14 mouse cellular contexts compared by ENCODE assay signal in genomic region chr9:107590773-107591060, GRCm38 (mm10). TPM values are rescaled to one million over a fixed set of nuclear protein-coding genes. Genes with fewer than 3 reads are reported as not detected.
DNase-seq lines count a peak whose midpoint lies in the region; ATAC-seq and TF ChIP-seq lines count a peak whose summit lies in the region.
"Had no signal": no experiment of that assay in that cellular context is flagged by ENCODE, and none has a peak within 500 bp of the region (broad histone marks: within the 10 kb centered on the region; RNA-seq: fewer than 3 reads in every experiment).

No protein-coding gene starts in this region.

- 89% methylated on average over 6 of the region's 6 CpGs for WGBS in heart, embryonic 16.5 days
- WGBS in heart, embryonic 12.5 days, result 91% methylated on average over 6 of the region's 6 CpGs
- WGBS in lung, postnatal 0 days, result 55% methylated on average over 6 of the region's 6 CpGs
- WGBS in lung, adult 2 months, result 54% methylated on average over 6 of the region's 6 CpGs
- WGBS in liver, embryonic 13.5 days (ENCODE audit: insufficient replicate concordance), result 90% methylated on average over 6 of the region's 6 CpGs

- H3K4me3 ChIP-seq in heart, embryonic 16.5 days (ENCODE audit: low read length), result no peak overlapping the region
- no peak overlapping the region for H3K4me3 ChIP-seq in heart, embryonic 12.5 days
- H3K4me3 ChIP-seq in lung, postnatal 0 days (ENCODE audit: low read depth, low read length), result no peak overlapping the region
- no peak overlapping the region for H3K4me3 ChIP-seq in lung, adult 2 months (replicated peaks; ENCODE audit: extremely low read depth, low read depth, low read length)
- peak overlapping the region; percentile 80 for H3K4me3 ChIP-seq in liver, embryonic 13.5 days (replicated peaks)
- H3K4me3 ChIP-seq: forebrain, embryonic 15.5 days; hindbrain, embryonic 12.5 days had no signal

- TF ChIP-seq EP300 in lung, postnatal 0 days (IDR thresholded peaks at IDR 0.05), result no peak

- peaks cover 28% of the 10 kb centered on the region for H3K36me3 ChIP-seq in heart, embryonic 16.5 days (ENCODE audit: control insufficient read depth, insufficient read depth)
- peaks cover 56% of the 10 kb centered on the region for H3K36me3 ChIP-seq in heart, embryonic 12.5 days
- peaks cover 23% of the 10 kb centered on the region for H3K36me3 ChIP-seq in lung, postnatal 0 days (ENCODE audit: insufficient read depth, low read length)
- H3K36me3 ChIP-seq in liver, embryonic 13.5 days, result peaks cover 67% of the 10 kb centered on the region

- H3K9me3 ChIP-seq in heart, embryonic 16.5 days (replicated peaks; ENCODE audit: control insufficient read depth, low read length), result no peaks in the 10 kb centered on the region
- no peaks in the 10 kb centered on the region for H3K9me3 ChIP-seq in heart, embryonic 12.5 days (replicated peaks)
- H3K9me3 ChIP-seq in lung, postnatal 0 days (ENCODE audit: low read length), result no peaks in the 10 kb centered on the region
- H3K9me3 ChIP-seq in liver, embryonic 13.5 days (replicated peaks), result no peaks in the 10 kb centered on the region
- H3K9me3 ChIP-seq: forebrain, embryonic 15.5 days; hindbrain, embryonic 12.5 days had no signal

- no peak overlapping the region for H3K9ac ChIP-seq in heart, embryonic 16.5 days (ENCODE audit: low read length)
- H3K9ac ChIP-seq in heart, embryonic 12.5 days, result no peak overlapping the region; the same call in 1 of the 2 replicates
- no peak overlapping the region for H3K9ac ChIP-seq in lung, postnatal 0 days (replicated peaks; ENCODE audit: low read depth)
- H3K9ac ChIP-seq in liver, embryonic 13.5 days, result peak overlapping the region; percentile 89
- H3K9ac ChIP-seq: forebrain, embryonic 15.5 days; hindbrain, embryonic 12.5 days; lung, embryonic 14.5 days had no signal

- DNase-seq in lung, postnatal 0 days (ENCODE audit: low spot score), result peak; percentile 61
- no peak for DNase-seq in lung, adult 2 months
- no peak for DNase-seq in liver, embryonic 13.5 days
- no peak for DNase-seq in thymus, postnatal 36 days
- no peak for DNase-seq in thymus, postnatal 25 days
- DNase-seq: B cell, adult 2 months; lung, embryonic 14.5 days; midbrain, embryonic 14.5 days; right cerebral cortex, postnatal 14 days; thymus, postnatal 14 days had no signal

- no peaks in the 10 kb centered on the region for H3K27me3 ChIP-seq in heart, embryonic 16.5 days (ENCODE audit: control insufficient read depth, insufficient read depth, low read length)
- H3K27me3 ChIP-seq in heart, embryonic 12.5 days (replicated peaks), result no peaks in the 10 kb centered on the region
- no peaks in the 10 kb centered on the region for H3K27me3 ChIP-seq in lung, postnatal 0 days (replicated peaks; ENCODE audit: insufficient read depth, low read length)
- H3K27me3 ChIP-seq in liver, embryonic 13.5 days, result no peaks in the 10 kb centered on the region
- H3K27me3 ChIP-seq: forebrain, embryonic 15.5 days; hindbrain, embryonic 12.5 days had no signal

- H3K27ac ChIP-seq in heart, embryonic 16.5 days (ENCODE audit: low read length), result no peak overlapping the region; the same call in 1 of the 2 replicates
- H3K27ac ChIP-seq in heart, embryonic 12.5 days (ENCODE audit: poor library complexity, severe bottlenecking), result no peak overlapping the region
- peak overlapping the region; percentile 66 for H3K27ac ChIP-seq in lung, postnatal 0 days (ENCODE audit: low read length)
- H3K27ac ChIP-seq in liver, embryonic 13.5 days, result peak overlapping the region; percentile 99
- H3K27ac ChIP-seq: forebrain, embryonic 15.5 days; hindbrain, embryonic 12.5 days had no signal

- ATAC-seq in heart, embryonic 16.5 days (replicated peaks; ENCODE audit: extremely low read depth, insufficient read depth, low FRiP score), result no peak
- no peak for ATAC-seq in heart, embryonic 12.5 days (ENCODE audit: insufficient number of reproducible peaks, low FRiP score)
- ATAC-seq in lung, postnatal 0 days, result no peak
- ATAC-seq in liver, embryonic 13.5 days (ENCODE audit: low read depth), result no peak
- ATAC-seq: forebrain, embryonic 15.5 days had no signal

- no peak for TF ChIP-seq CTCF in lung, postnatal 0 days (IDR thresholded peaks at IDR 0.05)
- no peak for TF ChIP-seq CTCF in lung, adult 2 months (IDR thresholded peaks at IDR 0.05; ENCODE audit: insufficient read depth, low read length)

- TF ChIP-seq POLR2A in lung, adult 2 months (IDR thresholded peaks at IDR 0.05; ENCODE audit: borderline replicate concordance, extremely low read depth, low read depth, low read length), result no peak

- peaks cover 58% of the 10 kb centered on the region for H3K4me1 ChIP-seq in heart, embryonic 16.5 days (ENCODE audit: control insufficient read depth, insufficient read depth, low read length)
- peaks cover 55% of the 10 kb centered on the region for H3K4me1 ChIP-seq in heart, embryonic 12.5 days (replicated peaks)
- H3K4me1 ChIP-seq in lung, postnatal 0 days (ENCODE audit: insufficient read depth, low read depth, low read length), result peaks cover 15% of the 10 kb centered on the region
- peaks cover 9% of the 10 kb centered on the region for H3K4me1 ChIP-seq in lung, adult 2 months (ENCODE audit: control insufficient read depth, insufficient read depth, low read length)
- peaks cover 54% of the 10 kb centered on the region for H3K4me1 ChIP-seq in liver, embryonic 13.5 days (replicated peaks)

- H3K4me2 ChIP-seq in heart, embryonic 16.5 days (ENCODE audit: low read depth, low read length), result peak overlapping the region; percentile 44; the same call in 1 of the 2 replicates
- H3K4me2 ChIP-seq in heart, embryonic 12.5 days, result no peak overlapping the region
- no peak overlapping the region; the same call in 1 of the 2 replicates for H3K4me2 ChIP-seq in lung, postnatal 0 days (replicated peaks; ENCODE audit: low read depth, low read length)
- H3K4me2 ChIP-seq in liver, embryonic 13.5 days, result peak overlapping the region; percentile 85
- H3K4me2 ChIP-seq: forebrain, embryonic 15.5 days; hindbrain, embryonic 12.5 days had no signal

RNA-seq across cellular contexts. Expression of gene Ifrd2, which starts 3.3 kb away (rescaled TPM):
- polyA plus RNA-seq in heart, embryonic 16.5 days (2015; fragmentation: Nextera tagmentation; extraction: Ambion mirVana), result 45.7 and 46.5 TPM in 2 replicates
- 34.0 and 35.5 TPM in 2 replicates for polyA plus RNA-seq in heart, embryonic 12.5 days (2016; fragmentation: Nextera tagmentation; extraction: Ambion mirVana)
- polyA plus RNA-seq in lung, postnatal 0 days (2015; fragmentation: Nextera tagmentation; extraction: Ambion mirVana), result 22.4 and 24.1 TPM in 2 replicates
- 41.5 and 41.8 TPM in 2 replicates for polyA plus RNA-seq in lung, adult 2 months (2012; rRNA removed)
- polyA plus RNA-seq in liver, embryonic 13.5 days (2015; fragmentation: Nextera tagmentation; extraction: Ambion mirVana), result 167 and 175 TPM in 2 replicates

RNA-seq across cellular contexts. Expression of gene Hyal3, which starts 10.1 kb away (rescaled TPM):
- 0.54 and 0.69 TPM in 2 replicates for polyA plus RNA-seq in heart, embryonic 16.5 days (2015; fragmentation: Nextera tagmentation; extraction: Ambion mirVana)
- 0.49 and 0.64 TPM in 2 replicates for polyA plus RNA-seq in heart, embryonic 12.5 days (2016; fragmentation: Nextera tagmentation; extraction: Ambion mirVana)
- 1.7 and 2.2 TPM in 2 replicates for polyA plus RNA-seq in lung, postnatal 0 days (2015; fragmentation: Nextera tagmentation; extraction: Ambion mirVana)
- 1.7 and 1.8 TPM in 2 replicates for polyA plus RNA-seq in lung, adult 2 months (2012; rRNA removed)
- polyA plus RNA-seq in liver, embryonic 13.5 days (2015; fragmentation: Nextera tagmentation; extraction: Ambion mirVana), result 0.82 and 1.2 TPM in 2 replicates

RNA-seq across cellular contexts. Expression of gene Naa80, which starts 12.0 kb away (rescaled TPM):
- polyA plus RNA-seq in heart, embryonic 16.5 days (2015; fragmentation: Nextera tagmentation; extraction: Ambion mirVana), result 15.1 and 19.2 TPM in 2 replicates
- polyA plus RNA-seq in heart, embryonic 12.5 days (2016; fragmentation: Nextera tagmentation; extraction: Ambion mirVana), result 10.2 and 12.6 TPM in 2 replicates
- polyA plus RNA-seq in lung, postnatal 0 days (2015; fragmentation: Nextera tagmentation; extraction: Ambion mirVana), result 17.9 and 22.0 TPM in 2 replicates
- 87.8 and 91.9 TPM in 2 replicates for polyA plus RNA-seq in lung, adult 2 months (2012; rRNA removed)
- polyA plus RNA-seq in liver, embryonic 13.5 days (2015; fragmentation: Nextera tagmentation; extraction: Ambion mirVana), result 10.5 and 12.2 TPM in 2 replicates

RNA-seq across cellular contexts. Expression of gene Hyal1, which starts 14.0 kb away (rescaled TPM):
- 7.5 and 8.4 TPM in 2 replicates for polyA plus RNA-seq in heart, embryonic 16.5 days (2015; fragmentation: Nextera tagmentation; extraction: Ambion mirVana)
- polyA plus RNA-seq in heart, embryonic 12.5 days (2016; fragmentation: Nextera tagmentation; extraction: Ambion mirVana), result 5.5 and 5.7 TPM in 2 replicates
- polyA plus RNA-seq in lung, postnatal 0 days (2015; fragmentation: Nextera tagmentation; extraction: Ambion mirVana), result 9.7 and 11.0 TPM in 2 replicates
- 19.6 and 26.5 TPM in 2 replicates for polyA plus RNA-seq in lung, adult 2 months (2012; rRNA removed)
- polyA plus RNA-seq in liver, embryonic 13.5 days (2015; fragmentation: Nextera tagmentation; extraction: Ambion mirVana), result 2.6 TPM in 2 replicates

RNA-seq across cellular contexts. Expression of gene Sema3b, which starts 18.3 kb away (rescaled TPM):
- polyA plus RNA-seq in heart, embryonic 16.5 days (2015; fragmentation: Nextera tagmentation; extraction: Ambion mirVana), result 11.0 and 12.0 TPM in 2 replicates
- polyA plus RNA-seq in heart, embryonic 12.5 days (2016; fragmentation: Nextera tagmentation; extraction: Ambion mirVana), result 10.7 and 11.2 TPM in 2 replicates
- 31.9 and 34.3 TPM in 2 replicates for polyA plus RNA-seq in lung, postnatal 0 days (2015; fragmentation: Nextera tagmentation; extraction: Ambion mirVana)
- polyA plus RNA-seq in lung, adult 2 months (2012; rRNA removed), result 81.0 and 95.6 TPM in 2 replicates
- 0.22 and 0.34 TPM in 2 replicates for polyA plus RNA-seq in liver, embryonic 13.5 days (2015; fragmentation: Nextera tagmentation; extraction: Ambion mirVana)

Comparison
In these comparisons a context has a peak if more than half of its experiments do, and no peak if none do; other contexts are left out.
1. H3K4me2 ChIP-seq: peak in heart, embryonic 16.5 days (single experiment) and liver, embryonic 13.5 days (single experiment); none in heart, embryonic 12.5 days (single experiment) and lung, postnatal 0 days (single experiment).
2. H3K27ac ChIP-seq: peak in lung, postnatal 0 days (single experiment) and liver, embryonic 13.5 days (single experiment); none in heart, embryonic 16.5 days (single experiment) and heart, embryonic 12.5 days (single experiment).